Mouse (Mus musculus) bone marrow, adult 2 months (tissue): ENCODE data around the gene Mogat2.

Experiments used
- CTCF ChIP-seq: fragments of 200-500 bp; IDR thresholded peaks from 2 replicates; pipeline ENCODE4 v1.5.1; 2011; ENCODE audit warnings: low read length, control low read depth; ENCODE audit not compliant: control insufficient read depth, insufficient read depth
- POLR2A ChIP-seq: fragments of 200-500 bp; IDR thresholded peaks from 2 replicates; pipeline ENCODE4 v1.6.1; 2011; ENCODE audit warnings: low read depth, mild to moderate bottlenecking, control low read depth, low read length, borderline replicate concordance; ENCODE audit not compliant: control insufficient read depth

- TF ChIP-seq CTCF (no peak), POLR2A (no peak)
These were observed 47.0 kb downstream of the Mogat2 start for GRCm38 (mm10) chr7:99191411-99191810.
